Mouse (Mus musculus) liver, embryonic 11.5 days (tissue): Measurements from ENCODE around the gene Fbxo2. TPM values are rescaled to one million over a fixed set of nuclear protein-coding genes. Genes with fewer than 3 reads are reported as not detected.

Experiments
- ATAC-seq: fragments of 200-750 bp; cut with Nextera tagmentation; replicated peaks from 2 replicates; pipeline ENCODE4 v1.8.0; 2017; ENCODE audit warnings: moderate number of reproducible peaks, mild to moderate bottlenecking, moderate TSS enrichment, moderate library complexity; ENCODE audit not compliant: low FRiP score
- DNase-seq: peaks from one replicate; pipeline ENCODE4 v3.0.0-alpha.2; 2017; ENCODE audit warnings: low spot score
- H3K27ac ChIP-seq: fragments of 300-500 bp; sonication (generic); 2 replicates; pipeline ENCODE4 v1.5.1; 2014; ENCODE audit warnings: mild to moderate bottlenecking, low read depth, low read length, control low read depth
- H3K27me3 ChIP-seq: fragments of 300-500 bp; sonication (generic); replicated peaks from 2 replicates; pipeline ENCODE4 v1.6.1; 2014; ENCODE audit warnings: low read length, mixed read lengths; ENCODE audit not compliant: control insufficient read depth, insufficient read depth
- H3K36me3 ChIP-seq: fragments of 300-500 bp; sonication (generic); 2 replicates; pipeline ENCODE4 v1.6.1; 2014; ENCODE audit warnings: mild to moderate bottlenecking, low read length, moderate library complexity, mixed read lengths; ENCODE audit not compliant: control insufficient read depth, insufficient read depth
- H3K4me1 ChIP-seq: fragments of 300-500 bp; sonication (generic); replicated peaks from 2 replicates; pipeline ENCODE4 v1.6.1; 2014; ENCODE audit warnings: low read length, mixed read lengths; ENCODE audit not compliant: control insufficient read depth, insufficient read depth
- H3K4me2 ChIP-seq: fragments of 300-500 bp; sonication (generic); 2 replicates; pipeline ENCODE4 v1.6.1; 2014; ENCODE audit warnings: mild to moderate bottlenecking, control low read depth, moderate library complexity
- H3K4me3 ChIP-seq: fragments of 300-500 bp; sonication (generic); 2 replicates; pipeline ENCODE4 v1.5.1; 2014; ENCODE audit warnings: low read depth, low read length, control low read depth
- H3K9ac ChIP-seq: fragments of 300-500 bp; sonication (generic); 2 replicates; pipeline ENCODE4 v1.6.1; 2014; ENCODE audit warnings: low read depth, low read length, control low read depth
- H3K9me3 ChIP-seq: fragments of 300-500 bp; sonication (generic); 2 replicates; pipeline ENCODE4 v1.6.1; 2016; ENCODE audit warnings: low read length, inconsistent platforms, mixed read lengths; ENCODE audit not compliant: control insufficient read depth
- WGBS: fragments of 180-500 bp; shearing (Covaris S2); extraction: QIAGEN DNeasy Blood & Tissue Kit; methylation state at CpG from one replicate; pipeline ENCODE4 v1.1.7; 2014; 5-methylcytosine and 5-hydroxymethylcytosine counted together
- polyA plus RNA-seq: library from polyadenylated mRNA; unstranded; fragments of >200 nt; fragmentation: Nextera tagmentation; extraction: Ambion mirVana; gene quantifications from 2 replicates; pipeline ENCODE4 v1.2.1, GENCODE M21; 2014

The Fbxo2 gene
- polyA plus RNA-seq, 1 experiment from 2014 or later: 0.73 TPM

DNA sequence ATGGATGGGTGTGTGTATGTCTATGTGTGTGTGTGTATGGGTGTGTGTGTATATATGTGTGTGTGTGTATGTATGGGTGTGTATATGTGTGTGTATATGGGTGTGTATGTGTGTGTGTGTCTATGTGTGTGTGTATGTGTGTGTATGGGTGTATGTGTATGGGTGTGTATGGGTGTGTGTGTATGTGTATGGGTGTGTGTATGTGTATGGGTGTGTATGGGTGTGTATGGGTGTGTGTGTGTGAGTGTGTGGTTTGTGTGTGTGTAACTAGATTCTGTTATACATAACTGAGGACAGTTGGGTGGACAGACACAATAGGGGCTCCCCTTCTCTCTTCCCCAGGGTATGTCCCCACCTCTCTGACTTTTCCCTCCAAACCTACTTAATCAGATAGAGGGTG is 34.0 kb downstream of the Fbxo2 start:
- DNase-seq: no peak
- Histone ChIP-seq H3K27ac (no peak overlapping the region), H3K27me3 (peaks cover 5% of the 10 kb centered on the region; the same call in 1 of the 2 replicates), H3K9me3 (no peaks in the 10 kb centered on the region), H3K4me3 (no peak overlapping the region), H3K4me2 (no peak overlapping the region), H3K9ac (no peak overlapping the region), H3K4me1 (no peaks in the 10 kb centered on the region), H3K36me3 (no peaks in the 10 kb centered on the region)
- ATAC-seq: no peak

DNA sequence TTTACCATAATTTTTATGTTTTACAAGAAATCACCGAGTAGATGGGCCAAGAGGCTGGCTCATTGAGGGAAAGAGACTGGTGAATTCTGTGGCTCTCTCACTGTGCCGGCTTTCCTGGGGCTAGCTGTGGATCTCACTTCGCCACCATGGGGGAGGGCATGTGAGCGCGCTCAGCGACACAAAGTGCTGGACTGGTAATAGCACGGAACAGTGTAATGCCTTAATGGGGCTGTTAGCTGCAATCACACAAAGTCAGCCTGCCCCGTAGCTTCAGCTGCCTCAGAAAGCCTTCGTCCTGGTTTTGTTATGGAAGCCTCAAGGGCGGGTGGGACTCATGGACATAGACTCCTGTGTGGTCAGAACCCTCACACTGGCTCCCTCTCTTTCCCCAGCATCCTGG is 38.3 kb downstream of the Fbxo2 start:
- H3K27me3 ChIP-seq: peaks cover 7% of the 10 kb centered on the region
- WGBS: 58% methylated on average over 10 of the region's 10 CpGs
- DNase-seq: no peak

DNA sequence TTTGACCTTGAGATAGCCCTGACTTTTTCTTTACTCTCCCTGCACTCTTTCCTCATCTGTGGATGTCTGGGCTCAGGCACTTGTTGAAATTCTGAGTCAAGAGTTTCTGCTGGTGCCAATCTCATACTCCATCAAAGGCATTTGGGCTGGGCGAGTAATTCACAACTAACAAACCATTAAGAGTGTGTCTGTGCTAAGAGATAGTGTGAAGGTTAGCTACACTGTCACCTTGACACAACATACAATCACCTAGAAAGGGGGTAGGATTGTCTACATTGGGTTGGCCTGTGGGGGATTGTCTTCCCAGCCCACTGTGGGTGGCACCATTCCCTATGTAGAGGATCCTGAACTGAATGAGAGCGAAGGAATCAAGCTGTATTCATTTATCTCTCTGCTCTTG is 43.1 kb downstream of the Fbxo2 start:
- Histone ChIP-seq H3K4me1 (peaks cover 11% of the 10 kb centered on the region), H3K36me3 (no peaks in the 10 kb centered on the region), H3K4me3 (peak overlapping the region; percentile 14; the same call in 1 of the 2 replicates), H3K4me2 (peak overlapping the region; percentile 53), H3K9me3 (no peaks in the 10 kb centered on the region), H3K27me3 (peaks cover 4% of the 10 kb centered on the region), H3K9ac (no peak overlapping the region), H3K27ac (peak overlapping the region; percentile 89)
- DNase-seq: no peak
- ATAC-seq: peak; percentile 56
- WGBS: 70% methylated on average over 2 of the region's 2 CpGs

More for the DNA sequence above, 38.3 kb downstream of the Fbxo2 start:
- Histone ChIP-seq H3K4me2 (no peak overlapping the region), H3K9me3 (no peaks in the 10 kb centered on the region), H3K4me3 (no peak overlapping the region), H3K9ac (no peak overlapping the region), H3K27ac (no peak overlapping the region), H3K36me3 (no peaks in the 10 kb centered on the region), H3K4me1 (peaks cover 6% of the 10 kb centered on the region)
- no peak for ATAC-seq

DNA sequence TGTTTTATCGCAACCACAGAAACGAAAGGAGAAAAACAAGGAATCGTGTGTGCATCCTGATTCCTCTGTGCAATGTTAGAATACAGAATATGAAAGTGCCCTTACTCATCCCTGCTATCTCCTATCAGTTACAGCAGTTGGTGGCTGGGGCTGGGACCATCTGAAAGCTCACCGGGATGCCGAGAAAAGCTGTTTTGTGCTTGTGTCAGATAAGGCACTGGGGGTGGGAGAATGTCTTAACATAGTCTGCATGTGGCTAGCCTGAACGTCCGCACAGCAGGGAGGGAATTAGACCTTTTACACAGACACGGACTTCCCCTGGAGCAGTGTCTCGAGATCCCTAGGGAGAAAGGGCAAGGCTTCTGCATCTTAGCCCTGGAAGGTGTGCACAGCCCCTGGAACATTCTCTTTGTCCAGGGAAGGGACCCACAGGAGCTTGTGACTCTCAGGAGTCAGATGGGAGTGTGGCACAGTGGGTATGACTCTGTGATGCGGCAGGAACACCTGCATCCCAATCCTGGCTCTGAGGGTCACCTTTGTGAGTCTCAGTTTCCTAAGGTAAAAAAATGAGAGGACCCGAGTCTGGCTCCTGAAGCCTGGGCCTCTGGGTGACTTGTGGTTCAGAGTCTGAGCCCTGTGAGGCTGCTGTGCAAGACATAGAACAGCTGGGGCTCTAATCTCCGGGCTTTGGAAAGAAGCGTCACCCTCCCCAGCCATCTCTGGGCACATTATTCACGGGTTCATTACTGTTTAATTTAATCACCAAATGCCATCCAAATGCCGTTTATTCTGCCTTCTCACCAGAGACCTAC is 43.8 kb downstream of the Fbxo2 start:
- Histone ChIP-seq H3K4me1 (peaks cover 11% of the 10 kb centered on the region), H3K9ac (peak overlapping the region; percentile 57)

DNA sequence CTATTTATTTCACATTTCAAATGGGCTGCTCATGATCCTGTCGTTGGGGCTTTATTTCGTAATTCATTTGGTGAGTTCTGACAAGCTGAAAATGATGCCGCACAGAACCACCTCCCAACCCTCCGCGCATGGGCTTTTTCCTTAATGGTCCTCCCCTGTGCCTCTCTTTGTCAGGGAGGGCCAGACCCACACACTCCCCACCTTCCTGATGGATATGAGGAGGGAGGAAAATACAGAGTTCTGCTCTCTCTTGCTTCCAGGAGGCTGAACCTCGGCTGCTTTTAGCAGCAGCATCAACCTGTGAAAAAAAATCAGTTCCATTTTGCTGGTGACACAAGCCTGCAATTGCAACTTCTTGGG is 44.4 kb downstream of the Fbxo2 start:
- Histone ChIP-seq H3K27me3 (peaks cover 4% of the 10 kb centered on the region), H3K4me1 (peaks cover 11% of the 10 kb centered on the region), H3K4me3 (no peak overlapping the region), H3K27ac (peak overlapping the region; percentile 89), H3K36me3 (no peaks in the 10 kb centered on the region), H3K4me2 (peak overlapping the region; percentile 61), H3K9me3 (no peaks in the 10 kb centered on the region), H3K9ac (peak overlapping the region; percentile 57; the same call in 1 of the 2 replicates)
- DNase-seq (no peak), ATAC-seq (no peak)
- 64% methylated on average over 6 of the region's 6 CpGs for WGBS

More for the DNA sequence above, 43.8 kb downstream of the Fbxo2 start:
- no peaks in the 10 kb centered on the region for H3K9me3 ChIP-seq
- 40% methylated on average over 15 of the region's 15 CpGs for WGBS
- peaks cover 4% of the 10 kb centered on the region for H3K27me3 ChIP-seq
- H3K4me3 ChIP-seq: 0 out of 2 replicates have a peak overlapping the region, but pooled peaks have one; percentile 14
- H3K27ac ChIP-seq: peak overlapping the region; percentile 89
- no peaks in the 10 kb centered on the region for H3K36me3 ChIP-seq
- H3K4me2 ChIP-seq: peak overlapping the region; percentile 61
- ATAC-seq (peak; percentile 98), DNase-seq (peak; percentile 46)

DNA sequence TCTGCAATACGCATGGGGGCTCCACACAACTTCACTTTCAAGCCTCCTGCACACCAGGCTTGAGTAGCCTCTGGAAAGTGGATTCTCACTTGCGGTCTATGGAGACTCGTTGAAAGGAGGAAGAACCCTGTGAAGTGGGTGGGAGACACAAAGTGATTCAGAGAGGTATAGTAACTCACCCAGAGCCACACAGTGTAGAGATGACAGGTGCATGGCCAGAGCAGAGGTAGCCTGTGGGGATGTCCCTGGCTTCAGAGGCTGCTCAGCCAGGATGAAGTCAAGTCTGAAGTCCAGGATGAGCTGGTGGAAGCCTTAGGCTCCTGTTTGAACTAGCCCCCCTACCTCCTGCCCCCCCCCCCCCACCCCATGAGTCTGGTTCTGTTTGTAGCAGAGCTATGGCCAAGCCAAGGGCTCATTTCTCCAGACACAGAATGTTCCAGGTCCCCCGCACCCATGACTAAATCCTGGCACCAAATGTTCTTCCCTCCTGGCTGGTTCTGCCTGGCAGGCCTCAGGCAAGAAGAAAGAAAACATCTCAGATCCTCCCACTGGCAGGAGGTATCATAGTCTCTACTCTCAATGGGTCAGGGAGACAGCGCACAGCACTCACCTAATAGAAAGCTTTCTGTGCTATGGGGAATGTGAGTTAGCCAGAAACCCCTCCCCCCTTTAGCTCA is 54.2 kb downstream of the Fbxo2 start:
- Histone ChIP-seq H3K36me3 (no peaks in the 10 kb centered on the region), H3K4me2 (no peak overlapping the region), H3K9ac (no peak overlapping the region), H3K9me3 (no peaks in the 10 kb centered on the region), H3K27ac (no peak overlapping the region), H3K27me3 (peaks cover 19% of the 10 kb centered on the region), H3K4me3 (no peak overlapping the region), H3K4me1 (no peaks in the 10 kb centered on the region)
- DNase-seq: no peak
- WGBS: 59% methylated on average over 5 of the region's 5 CpGs
- ATAC-seq: no peak

DNA sequence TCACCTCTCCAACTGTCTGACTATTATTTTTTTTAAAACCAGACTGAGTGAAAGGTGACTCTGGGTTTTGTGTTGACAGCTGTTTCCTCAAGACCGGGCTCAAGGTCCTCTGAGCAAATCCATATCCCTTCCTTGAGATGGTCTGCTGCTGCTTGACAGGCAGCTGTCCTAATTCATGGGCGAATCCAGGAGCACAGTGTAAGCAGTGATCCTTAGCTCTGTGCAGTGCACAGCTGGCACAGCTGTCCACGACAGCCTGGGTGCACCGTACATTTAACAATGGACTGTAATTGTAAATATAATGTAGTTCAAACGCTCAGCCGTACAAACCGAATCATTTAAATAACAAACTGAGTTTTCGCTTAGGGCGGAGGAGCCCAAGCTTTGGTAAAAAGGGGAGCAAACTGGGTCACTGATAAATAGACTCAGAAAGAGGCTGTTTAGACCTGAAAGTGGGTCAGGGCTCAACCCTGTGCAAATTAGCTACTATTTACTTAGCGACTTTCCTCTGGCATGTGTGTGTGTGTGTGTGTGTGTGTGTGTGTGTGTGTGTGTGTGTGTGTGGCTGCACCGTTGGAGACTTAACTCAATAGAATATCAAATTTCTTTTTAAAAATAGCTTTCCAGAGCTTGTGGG is 55.0 kb downstream of the Fbxo2 start:
- H3K9me3 ChIP-seq: no peaks in the 10 kb centered on the region
- ATAC-seq (no peak), DNase-seq (no peak)
- WGBS: 55% methylated on average over 11 of the region's 11 CpGs
- H3K4me3 ChIP-seq: no peak overlapping the region
- no peaks in the 10 kb centered on the region for H3K4me1 ChIP-seq
- no peaks in the 10 kb centered on the region for H3K36me3 ChIP-seq
- H3K27me3 ChIP-seq: peaks cover 26% of the 10 kb centered on the region
- H3K27ac ChIP-seq: no peak overlapping the region
- H3K4me2 ChIP-seq: no peak overlapping the region
- H3K9ac ChIP-seq: no peak overlapping the region
